Mouse (Mus musculus) midbrain, embryonic 11.5 days (tissue): Measurements from ENCODE around the gene Zrsr2. TPM values are rescaled to one million over a fixed set of nuclear protein-coding genes. Genes with fewer than 3 reads are reported as not detected.

Experiments
- ATAC-seq: fragments of 200-750 bp; cut with Nextera tagmentation; 2 replicates; pipeline ENCODE4 v1.8.0; 2017; ENCODE audit warnings: moderate TSS enrichment, moderate library complexity; ENCODE audit not compliant: low FRiP score
- DNase-seq: peaks from one replicate; pipeline ENCODE4 v3.0.0; 2015; ENCODE audit warnings: low spot score; ENCODE audit errors: missing footprints
- H3K27ac ChIP-seq: fragments of 300-500 bp; sonication (generic); 2 replicates; pipeline ENCODE4 v1.5.1; 2014; ENCODE audit warnings: low read depth, low read length
- H3K27me3 ChIP-seq: fragments of 300-500 bp; sonication (generic); 2 replicates; pipeline ENCODE4 v1.6.1; 2014; ENCODE audit warnings: mild to moderate bottlenecking, low read length, moderate library complexity, mixed read lengths; ENCODE audit not compliant: control insufficient read depth, insufficient read depth
- H3K36me3 ChIP-seq: fragments of 300-500 bp; sonication (generic); 2 replicates; pipeline ENCODE4 v1.6.1; 2014; ENCODE audit warnings: mild to moderate bottlenecking, low read length, moderate library complexity, mixed read lengths; ENCODE audit not compliant: control insufficient read depth, insufficient read depth
- H3K4me1 ChIP-seq: fragments of 300-500 bp; sonication (generic); 2 replicates; pipeline ENCODE4 v1.6.1; 2014; ENCODE audit warnings: low read length; ENCODE audit not compliant: control insufficient read depth, insufficient read depth
- H3K4me2 ChIP-seq: fragments of 300-500 bp; sonication (generic); 2 replicates; pipeline ENCODE4 v1.6.1; 2014; ENCODE audit warnings: mild to moderate bottlenecking, moderate library complexity
- H3K4me3 ChIP-seq: fragments of 300-500 bp; sonication (generic); 2 replicates; pipeline ENCODE4 v1.5.1; 2014; ENCODE audit warnings: low read depth, low read length
- H3K9ac ChIP-seq: fragments of 300-500 bp; sonication (generic); 2 replicates; pipeline ENCODE4 v1.6.1; 2014; ENCODE audit warnings: low read length
- H3K9me3 ChIP-seq: fragments of 300-500 bp; sonication (generic); 2 replicates; pipeline ENCODE4 v1.6.1; 2016; ENCODE audit warnings: low read length; ENCODE audit not compliant: control insufficient read depth
- WGBS: fragments of 180-500 bp; shearing (Covaris S2); extraction: QIAGEN DNeasy Blood & Tissue Kit; methylation state at CpG from one replicate; pipeline ENCODE4 v1.1.7; 2014; 5-methylcytosine and 5-hydroxymethylcytosine counted together
- polyA plus RNA-seq: library from polyadenylated mRNA; unstranded; fragments of >200 nt; fragmentation: Nextera tagmentation; extraction: Ambion mirVana; gene quantifications from 2 replicates; pipeline ENCODE4 v1.2.1, GENCODE M21; 2014

Zrsr2 gene
- polyA plus RNA-seq, 1 experiment from 2014 or later = 51.1 TPM

- peak overlapping the region; percentile 72 for H3K9ac ChIP-seq
- H3K9me3 ChIP-seq = no peaks in the 10 kb centered on the region
- H3K4me3 ChIP-seq = peak overlapping the region; percentile 55
- DNase-seq = no peak
- H3K27ac ChIP-seq = no peak overlapping the region
- H3K27me3 ChIP-seq = peaks cover 2% of the 10 kb centered on the region
- no peak for ATAC-seq
- H3K4me1 ChIP-seq = no peaks in the 10 kb centered on the region
- WGBS = 36% methylated on average over 12 of the region's 12 CpGs
- peak overlapping the region; percentile 49 for H3K4me2 ChIP-seq
- H3K36me3 ChIP-seq = no peaks in the 10 kb centered on the region
These were observed 1.1 kb downstream of the Zrsr2 start for GRCm38 (mm10) chrX:163957381-163957780.

GRCm38 (mm10) chrX:163951618-163952017 is 6.8 kb downstream of the Zrsr2 start:
- DNase-seq (no peak), ATAC-seq (no peak)
- Histone ChIP-seq H3K4me2 (no peak overlapping the region), H3K27ac (no peak overlapping the region), H3K27me3 (no peaks in the 10 kb centered on the region; the same call in 1 of the 2 replicates), H3K36me3 (no peaks in the 10 kb centered on the region), H3K9ac (no peak overlapping the region), H3K4me3 (no peak overlapping the region), H3K4me1 (no peaks in the 10 kb centered on the region), H3K9me3 (no peaks in the 10 kb centered on the region)
- 67% methylated on average over 1 of the region's 1 CpGs for whole genome bisulfite sequencing

GRCm38 (mm10) chrX:163944381-163944780 is 14.1 kb downstream of the Zrsr2 start:
- ATAC-seq (no peak), DNase-seq (no peak)
- Histone ChIP-seq H3K4me2 (no peak overlapping the region), H3K27me3 (peaks cover 3% of the 10 kb centered on the region; the same call in 1 of the 2 replicates), H3K9ac (no peak overlapping the region), H3K27ac (no peak overlapping the region), H3K4me3 (no peak overlapping the region), H3K4me1 (no peaks in the 10 kb centered on the region), H3K9me3 (no peaks in the 10 kb centered on the region), H3K36me3 (no peaks in the 10 kb centered on the region)
- 97% methylated on average over 3 of the region's 3 CpGs for WGBS

- no peaks in the 10 kb centered on the region for H3K9me3 ChIP-seq
- ATAC-seq (no peak), DNase-seq (peak; percentile 39)
- 89% methylated on average over 6 of the region's 6 CpGs for WGBS
- no peak overlapping the region for H3K4me3 ChIP-seq
- no peak overlapping the region for H3K9ac ChIP-seq
- no peaks in the 10 kb centered on the region for H3K36me3 ChIP-seq
- no peak overlapping the region for H3K27ac ChIP-seq
- H3K4me1 ChIP-seq = no peaks in the 10 kb centered on the region
- H3K4me2 ChIP-seq = no peak overlapping the region
- peaks cover 9% of the 10 kb centered on the region for H3K27me3 ChIP-seq
These were observed 19.9 kb downstream of the Zrsr2 start for GRCm38 (mm10) chrX:163938587-163938986.

- Histone ChIP-seq H3K9ac (no peak overlapping the region), H3K4me2 (no peak overlapping the region), H3K4me1 (no peaks in the 10 kb centered on the region), H3K27me3 (peaks cover 6% of the 10 kb centered on the region; the same call in 1 of the 2 replicates), H3K27ac (no peak overlapping the region), H3K36me3 (no peaks in the 10 kb centered on the region), H3K4me3 (no peak overlapping the region), H3K9me3 (no peaks in the 10 kb centered on the region)
- 86% methylated on average over 8 of the region's 8 CpGs for WGBS
- ATAC-seq = no peak
- DNase-seq = peak; percentile 69
These were observed 23.7 kb downstream of the Zrsr2 start for GRCm38 (mm10) chrX:163934731-163935130.

- Histone ChIP-seq H3K36me3 (no peaks in the 10 kb centered on the region), H3K4me1 (no peaks in the 10 kb centered on the region), H3K4me2 (no peak overlapping the region), H3K27ac (no peak overlapping the region), H3K4me3 (no peak overlapping the region), H3K9ac (no peak overlapping the region), H3K9me3 (no peaks in the 10 kb centered on the region), H3K27me3 (no peaks in the 10 kb centered on the region; the same call in 1 of the 2 replicates)
- ATAC-seq (no peak), DNase-seq (no peak)
These were observed 28.9 kb downstream of the Zrsr2 start for GRCm38 (mm10) chrX:163929550-163929949.

GRCm38 (mm10) chrX:163912791-163913190 is 45.7 kb downstream of the Zrsr2 start:
- Histone ChIP-seq H3K4me1 (no peaks in the 10 kb centered on the region), H3K9me3 (no peaks in the 10 kb centered on the region), H3K27me3 (no peaks in the 10 kb centered on the region; the same call in 1 of the 2 replicates), H3K36me3 (no peaks in the 10 kb centered on the region), H3K4me3 (no peak overlapping the region), H3K27ac (no peak overlapping the region), H3K4me2 (no peak overlapping the region), H3K9ac (no peak overlapping the region)
- ATAC-seq (no peak), DNase-seq (no peak)

GRCm38 (mm10) chrX:163909381-163909780 is 49.1 kb downstream of the Zrsr2 start:
- 20% methylated on average over 26 of the region's 34 CpGs for WGBS
- Histone ChIP-seq H3K4me3 (peak overlapping the region; percentile 60), H3K4me2 (peak overlapping the region; percentile 47), H3K9ac (peak overlapping the region; percentile 71), H3K4me1 (no peaks in the 10 kb centered on the region), H3K27me3 (no peaks in the 10 kb centered on the region; the same call in 1 of the 2 replicates), H3K9me3 (no peaks in the 10 kb centered on the region), H3K27ac (peak overlapping the region; percentile 86), H3K36me3 (no peaks in the 10 kb centered on the region)
- ATAC-seq (peak; percentile 64), DNase-seq (peak; percentile 88)

- Histone ChIP-seq H3K27me3 (no peaks in the 10 kb centered on the region; the same call in 1 of the 2 replicates), H3K4me1 (no peaks in the 10 kb centered on the region), H3K4me2 (peak within 1 kb of the TSS; percentile 47), H3K9me3 (no peaks in the 10 kb centered on the region), H3K9ac (peak within 1 kb of the TSS; percentile 71), H3K36me3 (no peaks in the 10 kb centered on the region), H3K27ac (peak within 1 kb of the TSS; percentile 86), H3K4me3 (peak within 1 kb of the TSS; percentile 60)
- ATAC-seq (peak; percentile 98), DNase-seq (peak; percentile 98)
- WGBS = 17% methylated on average over 67 of the region's 80 CpGs
These were observed 49.9 kb downstream of the Zrsr2 start, which contains the start of gene Ap1s2 for GRCm38 (mm10) chrX:163908337-163909250. TSS of gene Ap1s2 (plus strand) at chrX:163909017.
